Mouse (Mus musculus) yolk sac, embryonic 10.5 days (tissue): ENCODE results near the gene Gm525.
"Not testable (repeated sequence)": the region's sequence is repeated elsewhere in the genome, so short reads cannot be mapped to it uniquely, and the experiment has no call there.

Experiments used
- DNase-seq: peaks from one replicate; pipeline ENCODE4 v3.0.0-alpha.2; 2017; ENCODE audit warnings: low spot score

Gene Gm525

GRCm38 (mm10) chr11:89064312-89064711 lies 9.3 kb upstream of the Gm525 start:
- DNase-seq = no peak

GRCm38 (mm10) chr11:89065297-89065696 lies 8.3 kb upstream of the Gm525 start:
- no peak for DNase-seq

GRCm38 (mm10) chr11:89066126-89066525 lies 7.5 kb upstream of the Gm525 start:
- no peak for DNase-seq

GRCm38 (mm10) chr11:89066750-89067149 lies 6.9 kb upstream of the Gm525 start, which contains the start of gene Dgke:
Gene Dgke (minus strand): TSS chr11:89066850.
- no peak for DNase-seq

GRCm38 (mm10) chr11:89067301-89067822 lies 6.3 kb upstream of the Gm525 start:
- no peak for DNase-seq

- no peak for DNase-seq
Observed at GRCm38 (mm10) chr11:89067871-89068490, 5.7 kb upstream of the Gm525 start.

- DNase-seq = no peak
Observed at GRCm38 (mm10) chr11:89068649-89069048, 5.0 kb upstream of the Gm525 start.

GRCm38 (mm10) chr11:89069303-89069702 lies 4.3 kb upstream of the Gm525 start:
- DNase-seq = peak; percentile 44

GRCm38 (mm10) chr11:89071522-89071921 lies 2.1 kb upstream of the Gm525 start:
- no peak for DNase-seq

- DNase-seq = no peak
Observed at GRCm38 (mm10) chr11:89074783-89075413, 1.3 kb downstream of the Gm525 start.

- DNase-seq = no peak
Observed at GRCm38 (mm10) chr11:89076370-89076821, 2.8 kb downstream of the Gm525 start.

GRCm38 (mm10) chr11:89077601-89078000 lies 4.0 kb downstream of the Gm525 start:
- no peak for DNase-seq

GRCm38 (mm10) chr11:89078305-89078704 lies 4.7 kb downstream of the Gm525 start:
- DNase-seq = no peak

- no peak for DNase-seq
Observed at GRCm38 (mm10) chr11:89078996-89079680, 5.5 kb downstream of the Gm525 start.

- not testable (repeated sequence) for DNase-seq
Observed at GRCm38 (mm10) chr11:89081906-89082305, 8.3 kb downstream of the Gm525 start.

GRCm38 (mm10) chr11:89082691-89083090 lies 9.1 kb downstream of the Gm525 start:
- DNase-seq = not testable (repeated sequence)

GRCm38 (mm10) chr11:89084601-89085000 lies 11.0 kb downstream of the Gm525 start:
- DNase-seq = no peak

- DNase-seq = no peak
Observed at GRCm38 (mm10) chr11:89086208-89086809, 12.7 kb downstream of the Gm525 start.

GRCm38 (mm10) chr11:89088754-89089153 lies 15.1 kb downstream of the Gm525 start:
- DNase-seq = no peak

- not testable (repeated sequence) for DNase-seq
Observed at GRCm38 (mm10) chr11:89090359-89090758, 16.7 kb downstream of the Gm525 start.

- no peak for DNase-seq
Observed at GRCm38 (mm10) chr11:89092714-89093113, 19.1 kb downstream of the Gm525 start.

- DNase-seq = no peak
Observed at GRCm38 (mm10) chr11:89095306-89095705, 21.7 kb downstream of the Gm525 start.
